Mouse (Mus musculus) kidney, adult 2 months (tissue): ENCODE data around the gene Gm20671. TPM values are rescaled to one million over a fixed set of nuclear protein-coding genes. Genes with fewer than 3 reads are reported as not detected.
A peak's percentile ranks its signal among the peaks of the same experiment; 100 is the strongest.
"Not testable (repeated sequence)": the region's sequence is repeated elsewhere in the genome, so short reads cannot be mapped to it uniquely, and the experiment has no call there.

Experiments
- DNase-seq: peaks from one replicate; pipeline ENCODE4 v3.0.0; 2021
- H3K27ac ChIP-seq: fragments of 200-500 bp; 2 replicates; pipeline ENCODE4 v1.5.1; 2012; ENCODE audit warnings: low read depth, low read length, control low read depth, inconsistent platforms; ENCODE audit not compliant: insufficient read depth
- H3K27me3 ChIP-seq: fragments of 200-500 bp; replicated peaks from 2 replicates; pipeline ENCODE4 v1.6.1; 2012; ENCODE audit warnings: mild to moderate bottlenecking, moderate library complexity, low read length, inconsistent platforms; ENCODE audit not compliant: control insufficient read depth, insufficient read depth
- H3K36me3 ChIP-seq: fragments of 200-500 bp; 2 replicates; pipeline ENCODE4 v1.6.1; 2012; ENCODE audit warnings: mild to moderate bottlenecking, moderate library complexity, low read length, inconsistent platforms; ENCODE audit not compliant: control insufficient read depth, insufficient read depth
- H3K4me1 ChIP-seq: fragments of 200-500 bp; 2 replicates; pipeline ENCODE4 v1.6.1; 2011; ENCODE audit warnings: low read length; ENCODE audit not compliant: control insufficient read depth, insufficient read depth
- H3K4me3 ChIP-seq: fragments of 200-500 bp; 2 replicates; pipeline ENCODE4 v1.5.1; 2011; ENCODE audit warnings: mild to moderate bottlenecking, low read depth, low read length, control low read depth; ENCODE audit not compliant: insufficient read depth
- CTCF ChIP-seq: fragments of 200-500 bp; conservative IDR thresholded peaks from 2 replicates; pipeline ENCODE4 v1.5.1; 2011; ENCODE audit warnings: low read depth, mild to moderate bottlenecking, control low read depth, low read length, moderate library complexity, mixed read lengths; ENCODE audit not compliant: insufficient read depth, insufficient read length
- POLR2A ChIP-seq: fragments of 200-500 bp; IDR thresholded peaks from one replicate; pipeline ENCODE4 v1.6.1; 2011; ENCODE audit warnings: low read depth, low read length, control low read depth
- WGBS: fragments of 180-500 bp; shearing (Covaris S2); methylation state at CpG from one replicate; pipeline ENCODE4 v1.1.7; 2018; 5-methylcytosine and 5-hydroxymethylcytosine counted together
- polyA plus RNA-seq: library from polyadenylated mRNA; depleted of rRNA; stranded (reverse); fragments of >200 nt; gene quantifications from 2 replicates; pipeline ENCODE4 v1.2.3, GENCODE M21; 2012

Gene Gm20671
- polyA plus RNA-seq, 1 experiment: 2.8 TPM

GRCm38 (mm10) chr5:32747650-32748375, 79.1 kb downstream of the Gm20671 start:
- no peak overlapping the region for H3K4me3 ChIP-seq
- no peak overlapping the region for H3K27ac ChIP-seq
- no peaks in the 10 kb centered on the region for H3K36me3 ChIP-seq
- H3K27me3 ChIP-seq: no peaks in the 10 kb centered on the region
- TF ChIP-seq POLR2A (no peak), CTCF (peak; percentile 94)
- peaks cover 6% of the 10 kb centered on the region; the same call in 1 of the 2 replicates for H3K4me1 ChIP-seq
- 61% methylated on average over 6 of the region's 6 CpGs for WGBS
- peak; percentile 66 for DNase-seq

GRCm38 (mm10) chr5:32745705-32746655, 80.9 kb downstream of the Gm20671 start:
- WGBS: 12% methylated on average over 10 of the region's 10 CpGs
- peak; percentile 89 for DNase-seq

GRCm38 (mm10) chr5:32742149-32742548, 84.8 kb downstream of the Gm20671 start:
- Histone ChIP-seq H3K4me1 (peaks cover 5% of the 10 kb centered on the region; the same call in 1 of the 2 replicates), H3K4me3 (no peak overlapping the region), H3K27ac (no peak overlapping the region), H3K36me3 (no peaks in the 10 kb centered on the region), H3K27me3 (no peaks in the 10 kb centered on the region)
- peak; percentile 4 for DNase-seq
- 57% methylated on average over 9 of the region's 9 CpGs for WGBS
- TF ChIP-seq POLR2A (no peak), CTCF (peak; percentile 29; the same call in 1 of the 2 replicates)

More at GRCm38 (mm10) chr5:32745705-32746655, 80.9 kb downstream of the Gm20671 start:
- no peaks in the 10 kb centered on the region for H3K27me3 ChIP-seq
- TF ChIP-seq CTCF (no peak), POLR2A (peak; percentile 32)
- no peaks in the 10 kb centered on the region for H3K36me3 ChIP-seq
- H3K4me3 ChIP-seq: peak overlapping the region; percentile 52
- H3K27ac ChIP-seq: peak overlapping the region; percentile 62
- peaks cover 6% of the 10 kb centered on the region; the same call in 1 of the 2 replicates for H3K4me1 ChIP-seq

- 87% methylated on average over 4 of the region's 4 CpGs for WGBS
- not testable (repeated sequence) for H3K36me3 ChIP-seq, H3K27me3 ChIP-seq, DNase-seq, H3K4me1 ChIP-seq, H3K27ac ChIP-seq, H3K4me3 ChIP-seq
Measured at GRCm38 (mm10) chr5:32741377-32741776, 85.5 kb downstream of the Gm20671 start.

- H3K4me1 ChIP-seq, H3K27me3 ChIP-seq, H3K27ac ChIP-seq, H3K4me3 ChIP-seq, DNase-seq, H3K36me3 ChIP-seq: not testable (repeated sequence)
- WGBS: 86% methylated on average over 8 of the region's 8 CpGs
Measured at GRCm38 (mm10) chr5:32740850-32741249, 86.1 kb downstream of the Gm20671 start.

- TF ChIP-seq POLR2A: no peak
- TF ChIP-seq CTCF: no peak
- Histone ChIP-seq H3K4me1 (peaks cover 4% of the 10 kb centered on the region; the same call in 1 of the 2 replicates), H3K36me3 (no peaks in the 10 kb centered on the region), H3K27me3 (no peaks in the 10 kb centered on the region), H3K27ac (no peak overlapping the region), H3K4me3 (no peak overlapping the region)
- 97% methylated on average over 3 of the region's 3 CpGs for WGBS
- no peak for DNase-seq
Measured at GRCm38 (mm10) chr5:32740138-32740537, 86.8 kb downstream of the Gm20671 start.

GRCm38 (mm10) chr5:32736770-32737169, 90.1 kb downstream of the Gm20671 start:
- DNase-seq, H3K27ac ChIP-seq, H3K36me3 ChIP-seq, H3K4me1 ChIP-seq, H3K4me3 ChIP-seq, H3K27me3 ChIP-seq: not testable (repeated sequence)
- WGBS: 89% methylated on average over 3 of the region's 3 CpGs
